Mouse (Mus musculus) right cerebral cortex, postnatal 10 days (tissue): ENCODE measurements around the gene Fzr1.

Source experiments
- DNase-seq, 2 experiments: peaks; one replicate each; pipeline ENCODE4 v3.0.0; 2021; ENCODE audit warnings: low spot score in 2 of 2

Fzr1 gene

GRCm38 (mm10) chr10:81329194-81329975 lies 48.9 kb downstream of the Fzr1 start:
- DNase-seq: no peak

- no peak for DNase-seq
Observed at GRCm38 (mm10) chr10:81328386-81328785, 49.9 kb downstream of the Fzr1 start, which contains the start of gene Tbxa2r. Gene Tbxa2r, plus strand, starts transcription at chr10:81328731.

GRCm38 (mm10) chr10:81327959-81328358 lies 50.4 kb downstream of the Fzr1 start:
- no peak for DNase-seq

GRCm38 (mm10) chr10:81326858-81327257 lies 51.5 kb downstream of the Fzr1 start:
- DNase-seq: no peak

- DNase-seq: no peak
Observed at GRCm38 (mm10) chr10:81325781-81326180, 52.5 kb downstream of the Fzr1 start.

GRCm38 (mm10) chr10:81325176-81325575 lies 53.1 kb downstream of the Fzr1 start:
- DNase-seq: no peak

- no peak for DNase-seq
Observed at GRCm38 (mm10) chr10:81323791-81324530, 54.4 kb downstream of the Fzr1 start.

- no peak for DNase-seq
Observed at GRCm38 (mm10) chr10:81323141-81323775, 55.1 kb downstream of the Fzr1 start.

GRCm38 (mm10) chr10:81322444-81322843 lies 55.9 kb downstream of the Fzr1 start:
- DNase-seq: peak in 1 of 2 experiments; percentile 54

- peak in 1 of 2 experiments; percentile 49 for DNase-seq
Observed at GRCm38 (mm10) chr10:81321436-81321835, 56.9 kb downstream of the Fzr1 start.

- DNase-seq: peak; percentile 100
Observed at GRCm38 (mm10) chr10:81320550-81321347, 57.6 kb downstream of the Fzr1 start, which contains the start of gene Cactin. Gene Cactin, plus strand, starts transcription at chr10:81321103.

GRCm38 (mm10) chr10:81319741-81320549 lies 58.4 kb downstream of the Fzr1 start:
- DNase-seq: peak in 1 of 2 experiments; percentile 71

- DNase-seq: peak in 1 of 2 experiments; percentile 63
Observed at GRCm38 (mm10) chr10:81319330-81319699, 59.0 kb downstream of the Fzr1 start.

- peak; percentile 68 to 70 for DNase-seq
Observed at GRCm38 (mm10) chr10:81318589-81319329, 59.6 kb downstream of the Fzr1 start.

GRCm38 (mm10) chr10:81317273-81317672 lies 61.0 kb downstream of the Fzr1 start:
- DNase-seq: peak in 1 of 2 experiments; percentile 42

- DNase-seq: peak in 1 of 2 experiments; percentile 36
Observed at GRCm38 (mm10) chr10:81316338-81317060, 61.8 kb downstream of the Fzr1 start.
